Mouse (Mus musculus) brain, embryonic 14.5 days (tissue): ENCODE measurements around the gene Rimklb.

Experiments
- CTCF ChIP-seq: fragments of 200-500 bp; IDR thresholded peaks from 2 replicates; pipeline ENCODE4 v1.5.1; 2012; ENCODE audit warnings: inconsistent platforms, mild to moderate bottlenecking, moderate library complexity, borderline replicate concordance; ENCODE audit not compliant: insufficient read depth, insufficient read length; ENCODE audit errors: extremely low read depth
- POLR2A ChIP-seq: fragments of 200-500 bp; IDR thresholded peaks from 2 replicates; pipeline ENCODE4 v1.6.1; 2012; ENCODE audit warnings: mild to moderate bottlenecking, inconsistent platforms, borderline replicate concordance; ENCODE audit not compliant: poor library complexity, insufficient read depth, insufficient read length, severe bottlenecking; ENCODE audit errors: extremely low read depth

DNA sequence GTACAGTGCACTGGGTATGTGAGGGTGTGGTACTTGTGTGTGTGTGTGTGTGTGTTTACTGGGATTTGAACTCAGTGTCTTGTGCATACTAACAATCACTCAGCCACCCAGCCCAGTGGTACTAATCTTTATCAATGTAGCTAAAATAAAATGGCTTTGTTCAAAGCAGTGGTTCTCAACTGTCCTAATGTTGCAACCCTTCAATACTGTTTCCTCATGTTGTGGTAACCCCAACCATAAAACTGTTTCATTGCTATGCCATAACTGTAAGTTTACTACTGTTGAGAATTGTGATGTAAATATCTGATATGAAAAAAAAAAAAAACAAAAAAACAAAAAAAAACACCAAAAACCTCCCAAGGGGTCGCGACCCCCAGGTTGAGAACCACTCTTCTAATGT, 63.3 kb downstream of the Rimklb start:
- TF ChIP-seq CTCF (no peak), POLR2A (no peak)
